Mouse (Mus musculus) hindbrain, embryonic 12.5 days (tissue): Measurements from ENCODE around the gene Il27. TPM values are rescaled to one million over a fixed set of nuclear protein-coding genes. Genes with fewer than 3 reads are reported as not detected.

Experiments
- ATAC-seq: fragments of 200-750 bp; cut with Nextera tagmentation; 2 replicates; pipeline ENCODE4 v1.8.0; 2017; ENCODE audit warnings: moderate TSS enrichment; ENCODE audit not compliant: low FRiP score
- H3K27ac ChIP-seq: fragments of 300-500 bp; sonication (generic); 2 replicates; pipeline ENCODE4 v1.5.1; 2016; ENCODE audit warnings: mild to moderate bottlenecking
- H3K27me3 ChIP-seq: fragments of 300-500 bp; sonication (generic); 2 replicates; pipeline ENCODE4 v1.6.1; 2016; ENCODE audit warnings: mild to moderate bottlenecking
- H3K36me3 ChIP-seq: fragments of 300-500 bp; sonication (generic); 2 replicates; pipeline ENCODE4 v1.6.1; 2016; ENCODE audit warnings: mild to moderate bottlenecking
- H3K4me1 ChIP-seq: fragments of 300-500 bp; sonication (generic); 2 replicates; pipeline ENCODE4 v1.6.1; 2016
- H3K4me2 ChIP-seq: fragments of 300-500 bp; sonication (generic); replicated peaks from 2 replicates; pipeline ENCODE4 v1.6.1; 2016; ENCODE audit warnings: mild to moderate bottlenecking
- H3K4me3 ChIP-seq: fragments of 300-500 bp; sonication (generic); 2 replicates; pipeline ENCODE4 v1.5.1; 2016; ENCODE audit warnings: mild to moderate bottlenecking
- H3K9ac ChIP-seq: fragments of 300-500 bp; sonication (generic); 2 replicates; pipeline ENCODE4 v1.6.1; 2016; ENCODE audit warnings: mild to moderate bottlenecking, moderate library complexity
- H3K9me3 ChIP-seq: fragments of 300-500 bp; sonication (generic); replicated peaks from 2 replicates; pipeline ENCODE4 v1.6.1; 2016; ENCODE audit warnings: mild to moderate bottlenecking
- whole genome bisulfite sequencing: fragments of 180-500 bp; shearing (Covaris S2); methylation state at CpG from one replicate; pipeline ENCODE4 v1.1.7; 2016; 5-methylcytosine and 5-hydroxymethylcytosine counted together
- microRNA-seq: library from miRNA; unstranded; fragments of <30 nt; microRNA quantifications from one replicate; pipeline ENCODE4, GENCODE M21; 2017
- polyA plus RNA-seq: library from polyadenylated mRNA; unstranded; fragments of >200 nt; fragmentation: Nextera tagmentation; extraction: Ambion mirVana; gene quantifications from 2 replicates; pipeline ENCODE4 v1.2.1, GENCODE M21; 2016

The Il27 gene
- polyA plus RNA-seq, 1 experiment from 2014 or later = not detected

GRCm38 (mm10) chr7:126566094-126566765 lies 28.5 kb downstream of the Il27 start, which contains the start of gene Eif3c:
Gene Eif3c, minus strand, starts transcription at chr7:126566411.
- Histone ChIP-seq H3K4me2 (peak within 1 kb of the TSS; percentile 78), H3K27ac (peak within 1 kb of the TSS; percentile 72), H3K9me3 (no peaks in the 10 kb centered on the region), H3K36me3 (peaks cover 35% of the 10 kb centered on the region), H3K27me3 (no peaks in the 10 kb centered on the region), H3K4me1 (peaks cover 7% of the 10 kb centered on the region; the same call in 1 of the 2 replicates), H3K4me3 (peak within 1 kb of the TSS; percentile 97), H3K9ac (peak within 1 kb of the TSS; percentile 87)
- 1% methylated on average over 46 of the region's 46 CpGs for WGBS
- ATAC-seq = peak; percentile 95

GRCm38 (mm10) chr7:126565693-126566092 lies 29.0 kb downstream of the Il27 start:
- H3K4me3 ChIP-seq = peak overlapping the region; percentile 97
- H3K9ac ChIP-seq = peak overlapping the region; percentile 87
- H3K4me2 ChIP-seq = peak overlapping the region; percentile 78
- WGBS = under 1% methylated on average over 28 of the region's 28 CpGs
- peak; percentile 57; the same call in 1 of the 2 replicates for ATAC-seq
- H3K4me1 ChIP-seq = peaks cover 7% of the 10 kb centered on the region; the same call in 1 of the 2 replicates
- H3K27me3 ChIP-seq = no peaks in the 10 kb centered on the region
- peak overlapping the region; percentile 72 for H3K27ac ChIP-seq
- peaks cover 40% of the 10 kb centered on the region for H3K36me3 ChIP-seq
- no peaks in the 10 kb centered on the region for H3K9me3 ChIP-seq

- no peak overlapping the region for H3K4me2 ChIP-seq
- WGBS = 94% methylated on average over 5 of the region's 5 CpGs
- H3K36me3 ChIP-seq = peaks cover 92% of the 10 kb centered on the region
- H3K9ac ChIP-seq = no peak overlapping the region
- H3K27me3 ChIP-seq = no peaks in the 10 kb centered on the region
- no peak overlapping the region for H3K4me3 ChIP-seq
- no peaks in the 10 kb centered on the region for H3K9me3 ChIP-seq
- no peaks in the 10 kb centered on the region for H3K4me1 ChIP-seq
- no peak overlapping the region for H3K27ac ChIP-seq
- no peak for ATAC-seq
Observed at GRCm38 (mm10) chr7:126556635-126557034, 38.1 kb downstream of the Il27 start.

- Histone ChIP-seq H3K4me2 (no peak overlapping the region), H3K9ac (no peak overlapping the region), H3K4me3 (no peak overlapping the region), H3K36me3 (peaks cover 93% of the 10 kb centered on the region), H3K27me3 (no peaks in the 10 kb centered on the region), H3K4me1 (no peaks in the 10 kb centered on the region), H3K9me3 (no peaks in the 10 kb centered on the region), H3K27ac (no peak overlapping the region)
- ATAC-seq = no peak
- WGBS = 97% methylated on average over 1 of the region's 1 CpGs
Observed at GRCm38 (mm10) chr7:126554796-126555195, 39.9 kb downstream of the Il27 start.

- Histone ChIP-seq H3K4me3 (no peak overlapping the region), H3K9ac (no peak overlapping the region), H3K4me1 (no peaks in the 10 kb centered on the region), H3K36me3 (peaks cover 65% of the 10 kb centered on the region), H3K4me2 (no peak overlapping the region), H3K27me3 (no peaks in the 10 kb centered on the region), H3K9me3 (no peaks in the 10 kb centered on the region), H3K27ac (no peak overlapping the region)
- no peak for ATAC-seq
- 95% methylated on average over 2 of the region's 2 CpGs for WGBS
Observed at GRCm38 (mm10) chr7:126545631-126546030, 49.1 kb downstream of the Il27 start.

- Histone ChIP-seq H3K9ac (no peak overlapping the region), H3K27ac (no peak overlapping the region), H3K36me3 (peaks cover 26% of the 10 kb centered on the region), H3K4me1 (no peaks in the 10 kb centered on the region), H3K4me3 (no peak overlapping the region), H3K4me2 (no peak overlapping the region), H3K9me3 (no peaks in the 10 kb centered on the region), H3K27me3 (peaks cover 6% of the 10 kb centered on the region)
- no peak for ATAC-seq
- WGBS = 90% methylated on average over 1 of the region's 1 CpGs
Observed at GRCm38 (mm10) chr7:126541661-126542060, 53.1 kb downstream of the Il27 start.

Small RNA genes lying within 50 kb of the gene (microRNA-seq; reads per million reads assigned to microRNA genes)
- 0.81 reads per million for gene Mir7059

Other genes starting within 250 kb of the Il27 start
- 2.8 and 3.0 TPM in 2 replicates for gene Lat, start 225.4 kb downstream of the Il27 start, polyA plus RNA-seq
- 67.4 and 67.7 TPM in 2 replicates for gene Spns1, start 217.5 kb downstream of the Il27 start, polyA plus RNA-seq
- 3.8 and 4.7 TPM in 2 replicates for gene Nfatc2ip, start 198.2 kb downstream of the Il27 start, polyA plus RNA-seq
- not detected in 2 replicates for gene Cd19, start 180.1 kb downstream of the Il27 start, polyA plus RNA-seq
- gene Rabep2, start 166.2 kb downstream of the Il27 start, polyA plus RNA-seq = 31.1 and 32.1 TPM in 2 replicates
- 4.1 and 16.7 TPM in 2 replicates for gene Atp2a1, start 131.8 kb downstream of the Il27 start, polyA plus RNA-seq
- gene Sh2b1, start 119.5 kb downstream of the Il27 start, polyA plus RNA-seq = 63.5 and 65.8 TPM in 2 replicates
- gene Tufm, start 107.6 kb downstream of the Il27 start, polyA plus RNA-seq = 113 and 116 TPM in 2 replicates
- 76.8 and 90.1 TPM in 2 replicates for gene Atxn2l, start 91.5 kb downstream of the Il27 start, polyA plus RNA-seq
- gene Eif3c, start 28.5 kb downstream of the Il27 start, polyA plus RNA-seq = 201 and 206 TPM in 2 replicates
- gene Apobr, start 10.0 kb downstream of the Il27 start, polyA plus RNA-seq = 0.39 and 0.43 TPM in 2 replicates
- 31.7 and 33.7 TPM in 2 replicates for gene Cln3, start 9.1 kb downstream of the Il27 start, polyA plus RNA-seq
- gene Nupr1, start 35.9 kb upstream of the Il27 start, polyA plus RNA-seq = 2.8 and 3.8 TPM in 2 replicates
- 27.3 and 40.6 TPM in 2 replicates for gene Sgf29, start 54.4 kb upstream of the Il27 start, polyA plus RNA-seq
- 0.65 and 1.4 TPM in 2 replicates for gene Sult1a1, start 81.5 kb upstream of the Il27 start, polyA plus RNA-seq
- 121 and 147 TPM in 2 replicates for gene Bola2, start 100.5 kb upstream of the Il27 start, polyA plus RNA-seq
- gene Slx1b, start 100.8 kb upstream of the Il27 start, polyA plus RNA-seq = 15.3 and 17.1 TPM in 2 replicates
- 53.6 and 56.9 TPM in 2 replicates for gene Coro1a, start 112.8 kb upstream of the Il27 start, polyA plus RNA-seq
- gene Mapk3, start 164.7 kb upstream of the Il27 start, polyA plus RNA-seq = 63.6 and 67.8 TPM in 2 replicates
- 1.4 TPM in 2 replicates for gene Gdpd3, start 171.4 kb upstream of the Il27 start, polyA plus RNA-seq
- 140 and 144 TPM in 2 replicates for gene Ypel3, start 182.0 kb upstream of the Il27 start, polyA plus RNA-seq
- 0.48 and 1.1 TPM in 2 replicates for gene Tbx6, start 186.5 kb upstream of the Il27 start, polyA plus RNA-seq
- 286 and 294 TPM in 2 replicates for gene Ppp4c, start 197.6 kb upstream of the Il27 start, polyA plus RNA-seq
- gene Fam57b, start 202.7 kb upstream of the Il27 start, polyA plus RNA-seq = 23.7 and 24.9 TPM in 2 replicates
- gene 4930451I11Rik, start 236.7 kb upstream of the Il27 start, polyA plus RNA-seq = not detected in 2 replicates